Mouse (Mus musculus): ENCODE data around the gene Txnrd2. TPM values are rescaled to one million over a fixed set of nuclear protein-coding genes. Genes with fewer than 3 reads are reported as not detected.

Gene Txnrd2
- polyA plus RNA-seq, 1 experiment from 2014 or later, result 17.7 TPM

Other genes with a start within 250 kb of the Txnrd2 start
- not detected in 2 replicates for gene Ccdc188, start 208.5 kb upstream of the Txnrd2 start, polyA plus RNA-seq (2015; fragmentation: Nextera tagmentation; extraction: Ambion mirVana)
- gene Zdhhc8, start 191.2 kb upstream of the Txnrd2 start, polyA plus RNA-seq (2015; fragmentation: Nextera tagmentation; extraction: Ambion mirVana), result 13.9 and 18.1 TPM in 2 replicates
- gene Trmt2a, start 177.7 kb upstream of the Txnrd2 start, polyA plus RNA-seq (2015; fragmentation: Nextera tagmentation; extraction: Ambion mirVana), result 110 and 112 TPM in 2 replicates
- 608 and 686 TPM in 2 replicates for gene Ranbp1, start 177.7 kb upstream of the Txnrd2 start, polyA plus RNA-seq (2015; fragmentation: Nextera tagmentation; extraction: Ambion mirVana)
- gene Gm49776, start 168.1 kb upstream of the Txnrd2 start, polyA plus RNA-seq (2015; fragmentation: Nextera tagmentation; extraction: Ambion mirVana), result 0.59 and 3.0 TPM in 2 replicates
- 38.6 and 39.9 TPM in 2 replicates for gene Dgcr8, start 137.1 kb upstream of the Txnrd2 start, polyA plus RNA-seq (2015; fragmentation: Nextera tagmentation; extraction: Ambion mirVana)
- gene Tango2, start 78.3 kb upstream of the Txnrd2 start, polyA plus RNA-seq (2015; fragmentation: Nextera tagmentation; extraction: Ambion mirVana), result 27.6 and 30.6 TPM in 2 replicates
- gene Arvcf, start 78.2 kb upstream of the Txnrd2 start, polyA plus RNA-seq (2015; fragmentation: Nextera tagmentation; extraction: Ambion mirVana), result 30.8 and 33.6 TPM in 2 replicates
- 73.9 and 78.8 TPM in 2 replicates for gene Comt, start 468 bp downstream of the Txnrd2 start, polyA plus RNA-seq (2015; fragmentation: Nextera tagmentation; extraction: Ambion mirVana)
- gene Gnb1l, start 72.3 kb downstream of the Txnrd2 start, polyA plus RNA-seq (2015; fragmentation: Nextera tagmentation; extraction: Ambion mirVana), result 19.7 and 20.3 TPM in 2 replicates
- gene Rtl10, start 72.5 kb downstream of the Txnrd2 start, polyA plus RNA-seq (2015; fragmentation: Nextera tagmentation; extraction: Ambion mirVana), result 5.4 and 5.5 TPM in 2 replicates
- gene Tbx1, start 164.3 kb downstream of the Txnrd2 start, polyA plus RNA-seq (2015; fragmentation: Nextera tagmentation; extraction: Ambion mirVana), result 7.9 and 8.3 TPM in 2 replicates
- gene Gp1bb, start 196.0 kb downstream of the Txnrd2 start, polyA plus RNA-seq (2015; fragmentation: Nextera tagmentation; extraction: Ambion mirVana), result 2.2 and 3.2 TPM in 2 replicates
- 4.5 and 7.4 TPM in 2 replicates for gene Gm49601, start 200.0 kb downstream of the Txnrd2 start, polyA plus RNA-seq (2015; fragmentation: Nextera tagmentation; extraction: Ambion mirVana)
- gene Sept5, start 203.6 kb downstream of the Txnrd2 start, polyA plus RNA-seq (2015; fragmentation: Nextera tagmentation; extraction: Ambion mirVana), result 39.7 and 45.9 TPM in 2 replicates

Data from embryonic facial prominence, embryonic 13.5 days (tissue).